Mouse (Mus musculus) frontal cortex, adult 2 months (tissue): Measurements from ENCODE around the gene Gdf7. TPM values are rescaled to one million over a fixed set of nuclear protein-coding genes. Genes with fewer than 3 reads are reported as not detected.

Source experiments
- polyA plus RNA-seq: library from polyadenylated mRNA; depleted of rRNA; stranded (reverse); fragments of >200 nt; gene quantifications from 2 replicates; pipeline ENCODE4 v1.2.3, GENCODE M21; 2012; rRNA removed

Gene Gdf7
- polyA plus RNA-seq, 1 experiment = 0.26 TPM

Other genes with a start within 250 kb of the Gdf7 start
- 41.9 and 45.5 TPM in 2 replicates for gene Ldah, start 93.8 kb downstream of the Gdf7 start, polyA plus RNA-seq
- 12.8 and 13.5 TPM in 2 replicates for gene Hs1bp3, start 11.5 kb upstream of the Gdf7 start, polyA plus RNA-seq
- 285 and 316 TPM in 2 replicates for gene Rhob, start 198.1 kb upstream of the Gdf7 start, polyA plus RNA-seq